17 mouse cellular contexts compared by ENCODE assay signal in genomic region chr14:72932296-72932695, GRCm38 (mm10).
DNase-seq lines count a peak whose midpoint lies in the region; ATAC-seq and TF ChIP-seq lines count a peak whose summit lies in the region.
"Had no signal": no experiment of that assay in that cellular context is flagged by ENCODE, and none has a peak within 500 bp of the region (broad histone marks: within the 10 kb centered on the region; RNA-seq: fewer than 3 reads in every experiment).

No protein-coding gene starts in this region.

- H3K36me3 ChIP-seq in heart, adult 2 months (ENCODE audit: control insufficient read depth, insufficient read depth, low read length), result no peaks in the 10 kb centered on the region
- H3K36me3 ChIP-seq in heart, embryonic 10.5 days, result no peaks in the 10 kb centered on the region
- H3K36me3 ChIP-seq in heart, embryonic 14.5 days (ENCODE audit: control insufficient read depth, insufficient read depth, low read length), result no peaks in the 10 kb centered on the region
- H3K36me3 ChIP-seq: embryonic facial prominence, embryonic 12.5 days; liver, embryonic 15.5 days; midbrain, embryonic 12.5 days had no signal

- no peak for TF ChIP-seq POLR2A in heart, adult 2 months (IDR thresholded peaks at IDR 0.05; ENCODE audit: insufficient read depth, low read depth, low read length)

- H3K79me2 ChIP-seq in heart, adult 2 months (replicated peaks; ENCODE audit: control insufficient read depth, insufficient read depth, low read length), result no peaks in the 10 kb centered on the region

- H3K9me3 ChIP-seq in heart, embryonic 10.5 days, result no peaks in the 10 kb centered on the region
- H3K9me3 ChIP-seq in heart, embryonic 14.5 days (ENCODE audit: control insufficient read depth, low read length), result no peaks in the 10 kb centered on the region
- H3K9me3 ChIP-seq: embryonic facial prominence, embryonic 12.5 days; liver, embryonic 15.5 days; midbrain, embryonic 12.5 days had no signal

- no peak overlapping the region for H3K4me2 ChIP-seq in heart, embryonic 14.5 days (ENCODE audit: low read length)
- H3K4me2 ChIP-seq: embryonic facial prominence, embryonic 12.5 days; liver, embryonic 15.5 days; midbrain, embryonic 12.5 days had no signal

- intact Hi-C loops in heart, adult 2 months (cut with DNase I), result no loop called here

- H3K4me1 ChIP-seq in heart, adult 2 months (ENCODE audit: control insufficient read depth, insufficient read depth, low read length), result no peaks in the 10 kb centered on the region; the same call in 1 of the 2 replicates
- H3K4me1 ChIP-seq in heart, embryonic 10.5 days, result no peaks in the 10 kb centered on the region
- H3K4me1 ChIP-seq in heart, embryonic 14.5 days (ENCODE audit: control insufficient read depth in 2 of 2, insufficient read depth in 2 of 2, low read length in 2 of 2), result no peaks in the 10 kb centered on the region
- H3K4me1 ChIP-seq: embryonic facial prominence, embryonic 12.5 days; liver, embryonic 15.5 days; midbrain, embryonic 12.5 days had no signal

- no peaks in the 10 kb centered on the region for H3K27me3 ChIP-seq in heart, adult 2 months (ENCODE audit: control insufficient read depth, insufficient read depth, low read length)
- H3K27me3 ChIP-seq in heart, embryonic 10.5 days (ENCODE audit: insufficient read depth, poor library complexity, severe bottlenecking), result no peaks in the 10 kb centered on the region
- no peaks in the 10 kb centered on the region for H3K27me3 ChIP-seq in heart, embryonic 14.5 days (ENCODE audit: control insufficient read depth, insufficient read depth, low read length)
- H3K27me3 ChIP-seq: embryonic facial prominence, embryonic 12.5 days; liver, embryonic 15.5 days; midbrain, embryonic 12.5 days had no signal

- no peak overlapping the region for H3K27ac ChIP-seq in heart, adult 2 months
- no peak overlapping the region for H3K27ac ChIP-seq in heart, embryonic 10.5 days
- no peak overlapping the region for H3K27ac ChIP-seq in heart, embryonic 14.5 days (replicated peaks in 1 of 2; ENCODE audit: control insufficient read depth in 1 of 2, insufficient read depth in 1 of 2, low read depth in 2 of 2, low read length in 2 of 2)
- H3K27ac ChIP-seq: embryonic facial prominence, embryonic 12.5 days; hindbrain, postnatal 0 days; liver, embryonic 15.5 days; midbrain, embryonic 12.5 days had no signal

- ATAC-seq in heart, embryonic 14.5 days (ENCODE audit: insufficient number of reproducible peaks, insufficient read depth, low FRiP score, low read depth), result peak; percentile 13; the same call in 1 of the 2 replicates
- ATAC-seq: forebrain, embryonic 14.5 days; hindbrain, postnatal 0 days had no signal

- peak; percentile 41 to 44 for DNase-seq in heart, adult 2 months
- DNase-seq in heart, embryonic 10.5 days (ENCODE audit: low spot score), result no peak
- DNase-seq in 3T3-L1 (ENCODE audit: low read depth, low spot score) (peak; percentile 58), MN1 (ENCODE audit: low spot score) (peak; percentile 12)
- DNase-seq in yolk sac, embryonic 10.5 days (ENCODE audit: low spot score), result no peak
- no peak for DNase-seq in adrenal gland, postnatal 14 days
- DNase-seq: cerebellum, adult 8-10 months; kidney, adult 2 months; left cerebral cortex, postnatal 4 days; lung, postnatal 36 days; thymus, adult 18-20 months had no signal

- TF ChIP-seq CTCF in heart, adult 2 months (IDR thresholded peaks at IDR 0.05), result no peak

- WGBS in heart, adult 2 months, result 42% methylated on average over 9 of the region's 9 CpGs
- WGBS in heart, embryonic 10.5 days, result 67% methylated on average over 9 of the region's 9 CpGs
- 48% methylated on average over 9 of the region's 9 CpGs for WGBS in heart, embryonic 14.5 days

- no peak overlapping the region for H3K4me3 ChIP-seq in heart, adult 2 months
- no peak overlapping the region for H3K4me3 ChIP-seq in heart, embryonic 10.5 days
- H3K4me3 ChIP-seq in heart, embryonic 14.5 days (ENCODE audit: control insufficient read depth in 1 of 2, insufficient read depth in 1 of 2, low read depth in 1 of 2, low read length in 2 of 2), result no peak overlapping the region
- H3K4me3 ChIP-seq: embryonic facial prominence, embryonic 12.5 days; liver, embryonic 15.5 days; midbrain, embryonic 12.5 days had no signal

- TF ChIP-seq EP300 in heart, adult 2 months (IDR thresholded peaks at IDR 0.05; ENCODE audit: insufficient read depth, low read depth, low read length), result 0 out of 2 replicates have a peak, but pooled peaks have one; percentile 22

- H3K9ac ChIP-seq in heart, adult 2 months (ENCODE audit: low read depth, low read length), result no peak overlapping the region
- H3K9ac ChIP-seq in heart, embryonic 14.5 days (ENCODE audit: low read length), result no peak overlapping the region
- H3K9ac ChIP-seq: embryonic facial prominence, embryonic 12.5 days; liver, embryonic 15.5 days; midbrain, embryonic 12.5 days had no signal

Comparison
In these comparisons a context has a peak if more than half of its experiments do, and no peak if none do; other contexts are left out.
1. DNase-seq: peak in heart, adult 2 months (2 of 2), 3T3-L1 (single experiment) and MN1 (single experiment); none in heart, embryonic 10.5 days (single experiment), yolk sac, embryonic 10.5 days (single experiment) and adrenal gland, postnatal 14 days (single experiment).